Mouse (Mus musculus) T-helper 1 cell (primary cell): ENCODE data around the gene Nalcn.
"Not testable (repeated sequence)": the region's sequence is repeated elsewhere in the genome, so short reads cannot be mapped to it uniquely, and the experiment has no call there.

ENCODE experiments used
- in situ Hi-C: fragments of 300-600 bp; cut with MboI, MseI; formaldehyde crosslinking; loops from one replicate; pipeline ENCODE4 v1.15.1; 2025; ENCODE audit warnings: high pct_unique_total_duplicates

Nalcn gene

GRCm38 (mm10) chr14:123626501-123627179 lies at the start of gene Nalcn:
Gene Nalcn (minus strand): TSS chr14:123627144.
- in situ Hi-C loops, result no loop called here

- in situ Hi-C loops, result not testable (repeated sequence)
These were observed 44.1 kb upstream of the Nalcn start for GRCm38 (mm10) chr14:123671076-123671475.

GRCm38 (mm10) chr14:123664451-123664850 lies 37.5 kb upstream of the Nalcn start:
- in situ Hi-C loops, result no loop called here

GRCm38 (mm10) chr14:123663206-123663605 lies 36.3 kb upstream of the Nalcn start:
- in situ Hi-C loops, result no loop called here

- in situ Hi-C loops, result no loop called here
These were observed 35.4 kb upstream of the Nalcn start for GRCm38 (mm10) chr14:123662386-123662785.

GRCm38 (mm10) chr14:123661091-123661491 lies 34.1 kb upstream of the Nalcn start:
- in situ Hi-C loops, result no loop called here

- in situ Hi-C loops, result no loop called here
These were observed 33.0 kb upstream of the Nalcn start, which contains the start of gene Itgbl1 for GRCm38 (mm10) chr14:123659921-123660385. Gene Itgbl1 (plus strand): TSS chr14:123659971.

- in situ Hi-C loops, result no loop called here
These were observed 227 bp upstream of the Nalcn start for GRCm38 (mm10) chr14:123627180-123627562.

GRCm38 (mm10) chr14:123622969-123623368 lies 4.0 kb downstream of the Nalcn start:
- in situ Hi-C loops, result no loop called here

- in situ Hi-C loops, result no loop called here
These were observed 31.7 kb downstream of the Nalcn start for GRCm38 (mm10) chr14:123595265-123595664.

GRCm38 (mm10) chr14:123587412-123587811 lies 39.5 kb downstream of the Nalcn start:
- in situ Hi-C loops, result no loop called here

GRCm38 (mm10) chr14:123582433-123582832 lies 44.5 kb downstream of the Nalcn start:
- in situ Hi-C loops, result no loop called here

- in situ Hi-C loops, result no loop called here
These were observed 51.6 kb downstream of the Nalcn start for GRCm38 (mm10) chr14:123575356-123575755.

- in situ Hi-C loops, result no loop called here
These were observed 52.0 kb downstream of the Nalcn start for GRCm38 (mm10) chr14:123574936-123575335.

GRCm38 (mm10) chr14:123566599-123566998 lies 60.3 kb downstream of the Nalcn start:
- in situ Hi-C loops, result no loop called here

GRCm38 (mm10) chr14:123555533-123555932 lies 71.4 kb downstream of the Nalcn start:
- in situ Hi-C loops, result no loop called here

GRCm38 (mm10) chr14:123554936-123555335 lies 72.0 kb downstream of the Nalcn start:
- in situ Hi-C loops, result no loop called here

- in situ Hi-C loops, result no loop called here
These were observed 84.6 kb downstream of the Nalcn start for GRCm38 (mm10) chr14:123542362-123542761.

GRCm38 (mm10) chr14:123535636-123536035 lies 91.3 kb downstream of the Nalcn start:
- in situ Hi-C loops, result no loop called here

GRCm38 (mm10) chr14:123533000-123533399 lies 93.9 kb downstream of the Nalcn start:
- in situ Hi-C loops, result no loop called here

GRCm38 (mm10) chr14:123531271-123531670 lies 95.7 kb downstream of the Nalcn start:
- in situ Hi-C loops, result no loop called here

- in situ Hi-C loops, result no loop called here
These were observed 97.8 kb downstream of the Nalcn start for GRCm38 (mm10) chr14:123529143-123529542.

GRCm38 (mm10) chr14:123513376-123514141 lies 113.4 kb downstream of the Nalcn start:
- in situ Hi-C loops, result no loop called here
